Mouse (Mus musculus) thymus, adult 2 months (tissue): Measurements from ENCODE around the gene Cdsn. TPM values are rescaled to one million over a fixed set of nuclear protein-coding genes. Genes with fewer than 3 reads are reported as not detected.

Experiments
- DNase-seq: peaks from one replicate; pipeline ENCODE4 v3.0.0; 2021
- H3K27ac ChIP-seq: fragments of 200-500 bp; 2 replicates; pipeline ENCODE4 v1.5.1; 2012; ENCODE audit warnings: low read length, control low read depth; ENCODE audit not compliant: control insufficient read depth, insufficient read depth
- H3K27me3 ChIP-seq: fragments of 200-500 bp; 2 replicates; pipeline ENCODE4 v1.6.1; 2012; ENCODE audit warnings: mild to moderate bottlenecking, low read length, moderate library complexity, mixed read lengths; ENCODE audit not compliant: control insufficient read depth, insufficient read depth
- H3K36me3 ChIP-seq: fragments of 200-500 bp; 2 replicates; pipeline ENCODE4 v1.6.1; 2012; ENCODE audit warnings: mild to moderate bottlenecking, low read length, moderate library complexity; ENCODE audit not compliant: control insufficient read depth, insufficient read depth
- H3K4me1 ChIP-seq: fragments of 200-500 bp; replicated peaks from 2 replicates; pipeline ENCODE4 v1.6.1; 2012; ENCODE audit warnings: low read length; ENCODE audit not compliant: control insufficient read depth, insufficient read depth
- H3K4me3 ChIP-seq: fragments of 200-500 bp; 2 replicates; pipeline ENCODE4 v1.5.1; 2012; ENCODE audit warnings: mild to moderate bottlenecking, low read length, control low read depth, moderate library complexity; ENCODE audit not compliant: control insufficient read depth, insufficient read depth
- CTCF ChIP-seq: fragments of 200-500 bp; IDR thresholded peaks from 2 replicates; pipeline ENCODE4 v1.5.1; 2012; ENCODE audit warnings: mild to moderate bottlenecking, control low read depth, low read length, moderate library complexity, borderline replicate concordance; ENCODE audit not compliant: control insufficient read depth, poor library complexity, insufficient read depth; ENCODE audit errors: extremely low read depth
- POLR2A ChIP-seq: fragments of 200-500 bp; IDR thresholded peaks from 2 replicates; pipeline ENCODE4 v1.6.1; 2012; ENCODE audit warnings: mild to moderate bottlenecking, low read length, control low read depth, moderate library complexity; ENCODE audit not compliant: control insufficient read depth, poor library complexity, insufficient read depth; ENCODE audit errors: extremely low read depth
- WGBS: fragments of 180-500 bp; shearing (Covaris S2); methylation state at CpG from one replicate; pipeline ENCODE4 v1.1.7; 2018; 5-methylcytosine and 5-hydroxymethylcytosine counted together
- polyA plus RNA-seq: library from polyadenylated mRNA; depleted of rRNA; stranded (reverse); fragments of >200 nt; gene quantifications from 2 replicates; pipeline ENCODE4 v1.2.3, GENCODE M21; 2012; rRNA removed

The Cdsn gene
- polyA plus RNA-seq, 1 experiment, result 3.3 TPM

DNA sequence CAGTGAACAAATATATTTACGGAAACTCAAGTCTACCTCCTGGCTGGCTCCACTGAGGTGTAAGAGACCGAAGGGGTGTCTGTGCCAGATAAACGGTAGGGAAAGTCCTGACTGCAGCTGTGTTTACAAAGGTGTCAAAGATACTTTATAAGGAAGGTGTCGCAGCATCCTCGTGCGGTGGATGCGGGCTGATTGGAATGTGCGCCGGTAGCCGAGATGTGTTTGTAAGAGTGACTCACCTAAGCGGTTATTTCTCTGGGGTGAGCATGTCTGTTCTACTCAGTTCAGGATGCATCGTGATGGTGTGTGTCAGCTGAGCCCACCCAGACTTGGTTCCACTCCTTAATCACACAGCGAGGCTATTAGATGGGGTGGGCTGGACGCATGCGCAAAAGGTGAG lies 39.8 kb downstream of the Cdsn start:
- H3K4me3 ChIP-seq, result no peak overlapping the region
- H3K27ac ChIP-seq, result no peak overlapping the region
- H3K4me1 ChIP-seq, result no peaks in the 10 kb centered on the region
- H3K27me3 ChIP-seq, result no peaks in the 10 kb centered on the region
- no peak for DNase-seq
- whole genome bisulfite sequencing, result 91% methylated on average over 15 of the region's 15 CpGs
- H3K36me3 ChIP-seq, result no peaks in the 10 kb centered on the region
- TF ChIP-seq CTCF (no peak), POLR2A (no peak)

GRCm38 (mm10) chr17:35592131-35592530 lies 40.2 kb downstream of the Cdsn start:
- TF ChIP-seq POLR2A, result no peak
- no peak for TF ChIP-seq CTCF
- Histone ChIP-seq H3K4me1 (no peaks in the 10 kb centered on the region), H3K36me3 (no peaks in the 10 kb centered on the region), H3K4me3 (no peak overlapping the region), H3K27me3 (no peaks in the 10 kb centered on the region), H3K27ac (no peak overlapping the region)
- DNase-seq, result no peak
- WGBS, result 89% methylated on average over 9 of the region's 9 CpGs

DNA sequence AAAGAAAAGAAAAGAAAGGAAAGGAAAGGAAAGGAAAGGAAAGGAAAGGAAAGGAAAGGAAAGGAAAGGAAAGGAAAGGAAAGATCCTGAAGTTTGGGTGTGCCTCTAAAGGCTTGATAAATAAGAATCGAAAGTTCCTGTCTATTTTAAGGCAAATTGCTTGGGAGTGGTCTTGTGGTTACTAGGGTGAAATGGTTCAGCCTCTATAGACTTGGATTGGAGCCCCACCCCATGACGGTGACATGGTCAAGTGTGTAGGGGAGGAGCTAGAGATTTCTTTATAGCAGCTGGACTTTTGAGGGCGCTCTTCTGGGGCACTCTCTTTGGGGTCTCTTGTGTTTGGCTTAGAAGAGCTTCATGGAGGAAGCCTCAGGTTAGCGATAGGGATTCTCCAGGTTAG lies 41.9 kb downstream of the Cdsn start:
- no peak for DNase-seq
- Histone ChIP-seq H3K36me3 (no peaks in the 10 kb centered on the region), H3K4me3 (no peak overlapping the region), H3K4me1 (no peaks in the 10 kb centered on the region), H3K27me3 (no peaks in the 10 kb centered on the region), H3K27ac (no peak overlapping the region)
- WGBS, result 36% methylated on average over 4 of the region's 4 CpGs
- TF ChIP-seq CTCF, result no peak
- TF ChIP-seq POLR2A, result no peak

DNA sequence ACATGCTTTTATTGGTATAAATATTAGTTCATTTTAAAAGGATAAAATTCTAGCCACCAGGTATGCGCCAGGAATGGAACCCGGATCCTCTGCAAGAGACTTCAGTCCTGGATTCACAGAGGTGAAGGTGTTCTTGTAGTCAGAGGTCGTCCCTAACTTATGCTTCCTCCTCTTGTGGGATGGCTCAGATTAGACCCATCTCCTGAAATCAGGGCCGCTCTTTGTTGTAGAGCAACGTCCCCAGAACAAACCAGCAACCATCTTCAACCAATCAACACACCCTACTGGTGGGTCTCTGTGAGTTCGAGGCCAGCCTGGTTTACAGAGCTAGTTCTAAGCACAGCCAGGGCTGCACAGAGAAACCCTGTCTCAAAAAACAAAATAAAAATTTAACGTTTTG lies 42.5 kb downstream of the Cdsn start:
- Histone ChIP-seq H3K4me3 (no peak overlapping the region), H3K27me3 (no peaks in the 10 kb centered on the region), H3K4me1 (no peaks in the 10 kb centered on the region), H3K27ac (no peak overlapping the region), H3K36me3 (no peaks in the 10 kb centered on the region)
- no peak for TF ChIP-seq POLR2A
- no peak for TF ChIP-seq CTCF
- WGBS, result 83% methylated on average over 7 of the region's 7 CpGs
- no peak for DNase-seq

GRCm38 (mm10) chr17:35597399-35597798 lies 45.5 kb downstream of the Cdsn start:
- TF ChIP-seq CTCF (no peak), POLR2A (no peak)
- no peaks in the 10 kb centered on the region for H3K4me1 ChIP-seq
- 73% methylated on average over 3 of the region's 3 CpGs for WGBS
- DNase-seq, result no peak
- no peak overlapping the region for H3K27ac ChIP-seq
- H3K4me3 ChIP-seq, result no peak overlapping the region
- no peaks in the 10 kb centered on the region for H3K27me3 ChIP-seq
- no peaks in the 10 kb centered on the region for H3K36me3 ChIP-seq

DNA sequence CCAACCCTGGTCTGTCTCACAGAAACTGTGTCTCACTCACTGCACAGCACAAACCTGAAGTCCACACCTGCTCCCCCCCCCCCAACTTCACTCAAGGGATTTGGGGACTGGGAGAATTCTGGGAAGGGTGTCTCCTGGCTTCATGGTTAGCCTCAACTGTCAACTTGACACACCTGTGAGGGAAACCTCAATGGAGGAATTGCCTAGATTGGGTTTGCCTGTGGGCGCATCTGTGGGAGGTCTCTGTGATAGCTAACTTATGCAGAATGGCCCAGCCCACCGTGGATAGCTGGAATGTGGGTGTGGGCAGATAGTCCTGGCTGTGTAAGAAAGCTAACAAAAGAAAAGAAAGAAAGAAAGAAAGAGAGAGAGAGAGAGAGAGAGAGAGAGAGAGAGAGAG lies 49.3 kb downstream of the Cdsn start, which contains the start of gene Sfta2:
TSS of gene Sfta2 (plus strand) at position 301 of the 400 bp plus-strand sequence.
- no peaks in the 10 kb centered on the region for H3K36me3 ChIP-seq
- H3K27me3 ChIP-seq, result no peaks in the 10 kb centered on the region
- no peak for DNase-seq
- H3K27ac ChIP-seq, result no peak within 1 kb of the TSS
- no peak within 1 kb of the TSS for H3K4me3 ChIP-seq
- WGBS, result 30% methylated on average over 2 of the region's 2 CpGs
- TF ChIP-seq POLR2A (no peak), CTCF (no peak)
- H3K4me1 ChIP-seq, result no peaks in the 10 kb centered on the region

DNA sequence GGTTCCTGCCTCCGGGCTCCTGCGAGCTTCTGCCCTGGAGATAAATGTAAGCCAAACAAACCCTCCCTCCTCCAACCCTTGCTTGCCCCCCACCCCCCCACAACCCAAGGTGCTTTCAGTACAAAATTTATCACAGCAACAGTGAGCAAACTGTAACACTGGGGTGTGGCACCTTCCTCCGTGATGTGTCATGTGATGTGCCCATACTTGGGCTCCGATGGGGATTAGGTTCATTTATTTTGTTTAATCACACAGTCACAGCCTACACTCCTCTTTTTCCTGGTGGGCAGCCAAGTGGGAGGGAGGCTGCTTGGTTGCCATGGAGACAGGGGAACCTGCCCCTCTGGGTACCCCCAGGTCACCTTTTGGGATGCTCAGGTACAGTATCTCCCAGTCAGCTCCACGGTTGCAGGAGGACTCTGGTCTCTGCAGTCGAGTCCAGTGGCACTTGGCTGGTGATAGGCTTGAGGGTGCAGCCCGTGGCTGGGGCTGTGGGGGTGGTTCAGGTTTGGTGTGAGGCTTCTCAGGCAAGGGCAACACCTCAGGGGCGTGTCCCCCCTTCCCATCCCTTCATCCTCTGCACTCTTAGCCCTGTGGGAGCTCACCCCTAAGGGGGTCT lies 49.9 kb downstream of the Cdsn start:
- Histone ChIP-seq H3K27me3 (no peaks in the 10 kb centered on the region), H3K4me1 (no peaks in the 10 kb centered on the region), H3K36me3 (no peaks in the 10 kb centered on the region), H3K27ac (no peak overlapping the region), H3K4me3 (no peak overlapping the region)
- no peak for TF ChIP-seq CTCF
- no peak for TF ChIP-seq POLR2A
- WGBS, result 57% methylated on average over 8 of the region's 8 CpGs
- DNase-seq, result no peak

Other genes starting within 250 kb of the Cdsn start
- 4.6 and 6.7 TPM in 2 replicates for gene H2-Q1, start 231.7 kb upstream of the Cdsn start, polyA plus RNA-seq
- 142 and 170 TPM in 2 replicates for gene H2-Q2, start 209.9 kb upstream of the Cdsn start, polyA plus RNA-seq
- gene H2-Q4, start 172.5 kb upstream of the Cdsn start, polyA plus RNA-seq, result 272 and 274 TPM in 2 replicates
- gene H2-Q6, start 127.3 kb upstream of the Cdsn start, polyA plus RNA-seq, result 115 and 165 TPM in 2 replicates
- 412 and 617 TPM in 2 replicates for gene H2-Q7, start 113.0 kb upstream of the Cdsn start, polyA plus RNA-seq
- gene H2-Q10, start 82.0 kb upstream of the Cdsn start, polyA plus RNA-seq, result 15.3 and 18.6 TPM in 2 replicates
- gene Pou5f1, start 46.1 kb upstream of the Cdsn start, polyA plus RNA-seq, result 0.50 and 0.71 TPM in 2 replicates
- gene Tcf19, start 35.3 kb upstream of the Cdsn start, polyA plus RNA-seq, result 64.4 and 92.6 TPM in 2 replicates
- gene Cchcr1, start 35.0 kb upstream of the Cdsn start, polyA plus RNA-seq, result 19.3 and 19.5 TPM in 2 replicates
- 10.2 and 11.2 TPM in 2 replicates for gene Psors1c2, start 18.9 kb upstream of the Cdsn start, polyA plus RNA-seq
- 0.58 and 0.59 TPM in 2 replicates for gene 2300002M23Rik, start 15.3 kb downstream of the Cdsn start, polyA plus RNA-seq
- gene Sfta2, start 49.4 kb downstream of the Cdsn start, polyA plus RNA-seq, result 0.82 and 1.3 TPM in 2 replicates
- 0.09 and 0.23 TPM in 2 replicates for gene Gm9573, start 74.5 kb downstream of the Cdsn start, polyA plus RNA-seq
- 0.05 and 0.11 TPM in 2 replicates for gene Mucl3, start 91.6 kb downstream of the Cdsn start, polyA plus RNA-seq
- 153 and 171 TPM in 2 replicates for gene Vars2, start 115.5 kb downstream of the Cdsn start, polyA plus RNA-seq
- 317 and 352 TPM in 2 replicates for gene Gtf2h4, start 121.6 kb downstream of the Cdsn start, polyA plus RNA-seq
- gene Ddr1, start 152.5 kb downstream of the Cdsn start, polyA plus RNA-seq, result 33.6 and 43.6 TPM in 2 replicates